8 mouse cellular contexts compared by ENCODE assay signal in the genomic region with DNA sequence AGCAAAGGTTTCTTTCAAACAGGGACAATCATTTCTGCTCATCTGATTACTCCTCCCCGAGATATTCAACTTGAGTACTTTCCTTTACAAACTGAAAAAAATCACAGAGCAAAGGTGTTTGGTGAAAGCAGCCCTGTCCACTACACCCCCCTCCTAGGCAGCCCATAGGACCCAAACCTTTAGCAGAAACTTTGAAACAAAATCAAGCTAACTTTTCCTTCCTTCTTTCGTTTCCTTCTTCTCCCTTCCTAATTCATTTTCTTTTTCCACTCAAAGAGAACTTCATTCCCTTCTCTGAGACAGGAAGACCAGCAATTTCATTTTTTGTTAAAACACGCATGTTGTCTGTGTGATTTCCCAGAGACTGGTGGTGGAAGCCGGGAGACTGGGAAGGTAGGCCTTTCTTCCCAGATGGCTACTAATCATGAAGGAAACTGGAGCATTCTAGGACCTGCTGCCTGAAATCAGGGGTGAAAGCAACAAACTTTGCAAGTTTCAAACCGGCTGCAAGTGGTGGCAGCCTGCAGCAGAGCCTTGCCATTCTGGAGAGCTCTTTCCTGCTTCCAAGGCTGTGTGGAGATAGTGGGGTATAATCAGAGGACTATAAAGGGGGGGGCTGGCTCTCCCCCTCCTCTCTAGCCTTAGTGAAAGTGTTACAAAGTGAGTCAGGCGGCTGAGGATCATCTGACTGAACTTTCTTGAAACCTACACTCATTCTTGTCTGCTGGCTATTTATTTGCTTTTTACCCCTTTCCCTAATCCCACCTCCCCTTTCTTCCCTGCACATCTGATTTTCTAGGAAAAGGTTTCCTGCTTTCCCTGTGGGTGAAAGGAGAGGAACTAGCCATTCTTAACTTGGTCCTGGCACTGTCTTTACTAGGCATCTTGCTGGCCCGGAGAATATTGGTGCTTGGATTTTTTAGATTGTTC. TPM values are rescaled to one million over a fixed set of nuclear protein-coding genes. Genes with fewer than 3 reads are reported as not detected.
A peak's percentile ranks its signal among the peaks of the same experiment; 100 is the strongest.
DNase-seq lines count a peak whose midpoint lies in the region; ATAC-seq and TF ChIP-seq lines count a peak whose summit lies in the region.

No protein-coding gene starts in this region.

- peak overlapping the region; percentile 68 for H3K4me2 ChIP-seq in embryonic facial prominence, embryonic 13.5 days
- H3K4me2 ChIP-seq in hindbrain, embryonic 12.5 days (replicated peaks), result peak overlapping the region; percentile 80
- H3K4me2 ChIP-seq in myocyte (ENCODE audit: low read depth), result peak overlapping the region; percentile 80

- H3K9me3 ChIP-seq in embryonic facial prominence, embryonic 13.5 days, result no peaks in the 10 kb centered on the region
- H3K9me3 ChIP-seq in hindbrain, embryonic 12.5 days (replicated peaks), result no peaks in the 10 kb centered on the region

- H3K27me3 ChIP-seq in embryonic facial prominence, embryonic 13.5 days, result peaks cover 41% of the 10 kb centered on the region
- H3K27me3 ChIP-seq in hindbrain, embryonic 12.5 days, result no peaks in the 10 kb centered on the region
- no peaks in the 10 kb centered on the region for H3K27me3 ChIP-seq in myocyte (ENCODE audit: control insufficient read depth, insufficient read depth, insufficient read length)
- no peaks in the 10 kb centered on the region; the same call in 1 of the 2 replicates for H3K27me3 ChIP-seq in thymus, adult 2 months (ENCODE audit: control insufficient read depth, insufficient read depth, low read length)

- intact Hi-C loops in left cerebral cortex, adult 2 months (cut with DNase I), result loop anchor here (5.0 to 10.0 kb wide), 4 partner anchors 51 to 1121 kb away; no protein-coding TSS in a partner anchor

- H3K4me1 ChIP-seq in embryonic facial prominence, embryonic 13.5 days, result peaks cover 34% of the 10 kb centered on the region
- peaks cover 60% of the 10 kb centered on the region for H3K4me1 ChIP-seq in hindbrain, embryonic 12.5 days
- peaks cover 14% of the 10 kb centered on the region for H3K4me1 ChIP-seq in thymus, adult 2 months (replicated peaks; ENCODE audit: control insufficient read depth, insufficient read depth, low read length)

- WGBS in embryonic facial prominence, embryonic 13.5 days, result 42% methylated on average over 7 of the region's 7 CpGs
- WGBS in hindbrain, embryonic 12.5 days, result 35% methylated on average over 7 of the region's 7 CpGs
- 86% methylated on average over 7 of the region's 7 CpGs for WGBS in thymus, adult 2 months

- H3K36me3 ChIP-seq in embryonic facial prominence, embryonic 13.5 days, result no peaks in the 10 kb centered on the region; the same call in 1 of the 2 replicates
- no peaks in the 10 kb centered on the region for H3K36me3 ChIP-seq in hindbrain, embryonic 12.5 days
- no peaks in the 10 kb centered on the region for H3K36me3 ChIP-seq in myocyte (ENCODE audit: control insufficient read depth, insufficient read depth)
- H3K36me3 ChIP-seq in thymus, adult 2 months (ENCODE audit: control insufficient read depth, insufficient read depth, low read length), result no peaks in the 10 kb centered on the region

- peak overlapping the region; percentile 73 for H3K9ac ChIP-seq in embryonic facial prominence, embryonic 13.5 days
- H3K9ac ChIP-seq in hindbrain, embryonic 12.5 days, result peak overlapping the region; percentile 53

- no peak overlapping the region for H3ac ChIP-seq in myocyte (ENCODE audit: control insufficient read depth, insufficient read length)

- H3K27ac ChIP-seq in left cerebral cortex, adult 2 months, result peak overlapping the region; percentile 94
- peak overlapping the region; percentile 75 for H3K27ac ChIP-seq in embryonic facial prominence, embryonic 13.5 days
- peak overlapping the region; percentile 81 for H3K27ac ChIP-seq in hindbrain, embryonic 12.5 days
- H3K27ac ChIP-seq in thymus, adult 2 months (ENCODE audit: control insufficient read depth, insufficient read depth, low read length), result no peak overlapping the region

- no peak for TF ChIP-seq CTCF in left cerebral cortex, adult 2 months (IDR thresholded peaks at IDR 0.05)
- no peak for TF ChIP-seq CTCF in thymus, adult 2 months (IDR thresholded peaks at IDR 0.05; ENCODE audit: borderline replicate concordance, control insufficient read depth, extremely low read depth, insufficient read depth, low read length, poor library complexity)

- no peak for TF ChIP-seq POLR2A in myocyte (IDR thresholded peaks at IDR 0.05; ENCODE audit: insufficient read length, low read depth)
- TF ChIP-seq POLR2A in thymus, adult 2 months (IDR thresholded peaks at IDR 0.05; ENCODE audit: control insufficient read depth, extremely low read depth, insufficient read depth, low read length, poor library complexity), result no peak

- no peak for ATAC-seq in embryonic facial prominence, embryonic 13.5 days (ENCODE audit: insufficient number of reproducible peaks, insufficient read depth, low FRiP score, low TSS enrichment, low read depth)
- no peak for ATAC-seq in hindbrain, embryonic 12.5 days (ENCODE audit: low FRiP score)

- H3K4me3 ChIP-seq in left cerebral cortex, adult 2 months, result peak overlapping the region; percentile 32
- peak overlapping the region; percentile 77 for H3K4me3 ChIP-seq in embryonic facial prominence, embryonic 13.5 days
- H3K4me3 ChIP-seq in hindbrain, embryonic 12.5 days, result peak overlapping the region; percentile 4; the same call in 1 of the 2 replicates
- H3K4me3 ChIP-seq in myocyte, result peak overlapping the region; percentile 87
- H3K4me3 ChIP-seq in thymus, adult 2 months (ENCODE audit: control insufficient read depth, insufficient read depth, low read length), result no peak overlapping the region

- peaks cover 90% of the 10 kb centered on the region for H3K79me2 ChIP-seq in myocyte (ENCODE audit: control insufficient read depth, insufficient read depth)

- DNase-seq in left cerebral cortex, adult 2 months (ENCODE audit: extremely low spot score in 1 of 2, low spot score in 2 of 2), result peak in 1 of 2 experiments; percentile 11
- no peak for DNase-seq in left cerebral cortex, adult 9 months (ENCODE audit: low spot score in 2 of 2)
- no peak for DNase-seq in cerebellum, postnatal 4 days (ENCODE audit: low spot score in 2 of 2)
- no peak for DNase-seq in cerebellum, adult 11-12 months
- DNase-seq in thymus, adult 2 months, result no peak

TF ChIP-seq in myocyte, 11 proteins besides CTCF, POLR2A, EP300 and RAD21:
- TF ChIP-seq REST (IDR thresholded peaks at IDR 0.05; ENCODE audit: insufficient read depth, insufficient read length) (no peak), MYOG (IDR thresholded peaks at IDR 0.05; ENCODE audit: control insufficient read depth in 1 of 3, insufficient read depth in 1 of 3, insufficient read length in 2 of 3, low read depth in 2 of 3) (no peak), TCF3 (IDR thresholded peaks at IDR 0.05; ENCODE audit: insufficient read length, low read depth) (no peak), TCF12 (IDR thresholded peaks at IDR 0.05; ENCODE audit: insufficient read depth, poor library complexity, severe bottlenecking) (no peak), E2F4 (IDR thresholded peaks at IDR 0.05; ENCODE audit: insufficient read depth) (no peak), POLR2AphosphoS2 (IDR thresholded peaks at IDR 0.05; ENCODE audit: insufficient read length, low read depth) (no peak)

RNA-seq across cellular contexts. Expression of gene Zeb2, which starts 11.0 kb away (rescaled TPM):
- total RNA-seq in left cerebral cortex, adult 2 months (2021), result 100 to 1,000 TPM; 156 to 181 TPM
- polyA plus RNA-seq in embryonic facial prominence, embryonic 13.5 days (2015; fragmentation: Nextera tagmentation; extraction: Ambion mirVana), result 85.7 and 96.4 TPM in 2 replicates
- polyA plus RNA-seq in hindbrain, embryonic 12.5 days (2016; fragmentation: Nextera tagmentation; extraction: Ambion mirVana), result 47.3 and 60.5 TPM in 2 replicates
- 10.8 TPM for polyA plus RNA-seq in myocyte (2012; fragmentation: generic; extraction: Trizol)
- polyA plus RNA-seq in thymus, adult 2 months (2012; rRNA removed), result 6.5 and 8.7 TPM in 2 replicates
